Mouse (Mus musculus): Measurements from ENCODE around the gene Trem3. TPM values are rescaled to one million over a fixed set of nuclear protein-coding genes. Genes with fewer than 3 reads are reported as not detected.

The Trem3 gene
- polyA plus RNA-seq, 1 experiment from 2014 or later = not detected

DNA sequence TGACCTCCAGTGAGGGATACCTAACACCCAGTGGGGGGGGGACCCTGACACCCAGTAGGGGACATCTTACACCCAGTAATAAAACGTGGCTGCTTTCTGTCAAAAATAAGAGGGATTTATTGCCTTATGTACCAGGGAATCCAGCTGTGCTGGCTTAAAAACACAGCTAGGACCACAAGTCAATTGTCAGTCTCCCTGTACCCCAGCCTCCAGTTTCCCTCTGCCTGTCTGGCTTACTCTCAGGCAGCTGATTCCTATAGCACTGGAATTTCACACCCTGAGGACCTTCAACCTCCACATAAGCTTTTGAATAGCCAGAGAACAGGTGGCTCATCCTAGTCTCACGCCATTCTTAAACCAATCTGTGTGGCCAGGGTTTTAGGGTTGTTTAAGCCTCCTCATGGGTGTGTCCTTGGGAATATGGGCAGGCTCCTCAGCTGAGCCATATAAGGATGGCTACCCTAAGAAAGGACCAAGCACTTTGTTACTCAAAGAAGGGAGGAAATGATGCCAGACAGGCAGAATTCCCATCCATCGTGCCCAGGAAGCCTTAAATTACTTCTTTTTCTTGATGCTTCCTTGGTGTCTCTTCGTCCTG, 11.7 kb upstream of the Trem3 start:
- WGBS = 57% methylated on average over 4 of the region's 4 CpGs
- H3K9me3 ChIP-seq (ENCODE audit: control insufficient read depth, low read length) = no peaks in the 10 kb centered on the region
- H3K4me2 ChIP-seq (ENCODE audit: low read length) = no peak overlapping the region
- no peaks in the 10 kb centered on the region for H3K27me3 ChIP-seq (ENCODE audit: control insufficient read depth, insufficient read depth, low read length)
- H3K27ac ChIP-seq (replicated peaks; ENCODE audit: low read depth, low read length) = no peak overlapping the region
- no peak for ATAC-seq (ENCODE audit: low FRiP score, low TSS enrichment)
- H3K36me3 ChIP-seq (ENCODE audit: control insufficient read depth, insufficient read depth, low read length) = no peaks in the 10 kb centered on the region
- H3K4me3 ChIP-seq (replicated peaks; ENCODE audit: low read depth, low read length) = no peak overlapping the region
- H3K4me1 ChIP-seq (ENCODE audit: control insufficient read depth, insufficient read depth, low read length) = no peaks in the 10 kb centered on the region
- no peak for DNase-seq
- H3K9ac ChIP-seq (replicated peaks; ENCODE audit: low read length) = no peak overlapping the region

DNA sequence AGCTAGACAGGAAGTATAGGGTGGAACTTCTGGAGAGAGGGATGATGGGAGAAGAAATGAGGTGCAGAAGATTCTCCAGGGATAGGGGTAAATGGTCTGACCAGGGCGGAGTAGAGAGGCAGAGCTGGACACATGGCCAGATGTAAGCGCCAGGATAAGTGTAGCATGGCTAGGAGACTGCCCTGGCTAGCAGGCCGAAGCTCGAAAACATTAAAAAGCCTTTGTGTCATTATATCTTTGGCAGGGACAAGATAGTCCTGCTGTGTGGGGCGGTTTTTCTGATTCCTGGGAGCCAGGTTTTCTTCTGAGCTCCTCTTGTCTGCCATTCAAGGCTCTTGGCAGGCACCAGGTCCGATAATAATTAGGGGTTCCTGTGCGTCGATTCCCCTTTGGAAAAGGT, 10.0 kb upstream of the Trem3 start:
- no peak overlapping the region for H3K4me3 ChIP-seq (replicated peaks; ENCODE audit: low read depth, low read length)
- H3K4me2 ChIP-seq (ENCODE audit: low read length) = no peak overlapping the region
- ATAC-seq (ENCODE audit: low FRiP score, low TSS enrichment) = no peak
- H3K27ac ChIP-seq (replicated peaks; ENCODE audit: low read depth, low read length) = no peak overlapping the region
- no peaks in the 10 kb centered on the region for H3K27me3 ChIP-seq (ENCODE audit: control insufficient read depth, insufficient read depth, low read length)
- H3K9me3 ChIP-seq (ENCODE audit: control insufficient read depth, low read length) = no peaks in the 10 kb centered on the region
- 93% methylated on average over 8 of the region's 8 CpGs for WGBS
- DNase-seq = no peak
- H3K4me1 ChIP-seq (ENCODE audit: control insufficient read depth, insufficient read depth, low read length) = no peaks in the 10 kb centered on the region
- H3K36me3 ChIP-seq (ENCODE audit: control insufficient read depth, insufficient read depth, low read length) = no peaks in the 10 kb centered on the region
- no peak overlapping the region for H3K9ac ChIP-seq (replicated peaks; ENCODE audit: low read length)

DNA sequence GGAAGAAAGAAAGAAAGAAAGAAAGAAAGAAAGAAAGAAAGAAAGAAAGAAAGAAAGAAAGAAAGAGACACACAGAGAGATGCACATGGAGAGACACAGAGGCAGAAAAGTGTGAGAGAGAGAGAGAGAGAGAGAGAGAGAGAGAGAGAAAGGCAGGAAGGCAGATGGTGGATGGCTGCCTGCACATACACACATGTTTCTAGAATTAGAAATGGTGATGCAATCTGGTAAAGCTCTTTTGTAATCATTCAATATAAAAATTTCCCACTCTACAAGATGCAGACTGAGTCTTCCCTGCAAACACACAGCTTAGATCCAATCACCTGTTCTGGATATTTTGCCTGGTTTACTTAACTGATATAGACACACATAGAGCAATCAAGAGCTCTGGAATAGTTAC, 1.5 kb downstream of the Trem3 start:
- no peak overlapping the region for H3K4me3 ChIP-seq (replicated peaks; ENCODE audit: low read depth, low read length)
- ATAC-seq (ENCODE audit: low FRiP score, low TSS enrichment) (no peak), DNase-seq (no peak)
- no peaks in the 10 kb centered on the region for H3K27me3 ChIP-seq (ENCODE audit: control insufficient read depth, insufficient read depth, low read length)
- no peak overlapping the region for H3K4me2 ChIP-seq (ENCODE audit: low read length)
- no peak overlapping the region for H3K27ac ChIP-seq (replicated peaks; ENCODE audit: low read depth, low read length)
- no peak overlapping the region for H3K9ac ChIP-seq (replicated peaks; ENCODE audit: low read length)
- H3K36me3 ChIP-seq (ENCODE audit: control insufficient read depth, insufficient read depth, low read length) = no peaks in the 10 kb centered on the region
- no peaks in the 10 kb centered on the region for H3K4me1 ChIP-seq (ENCODE audit: control insufficient read depth, insufficient read depth, low read length)
- H3K9me3 ChIP-seq (ENCODE audit: control insufficient read depth, low read length) = no peaks in the 10 kb centered on the region

DNA sequence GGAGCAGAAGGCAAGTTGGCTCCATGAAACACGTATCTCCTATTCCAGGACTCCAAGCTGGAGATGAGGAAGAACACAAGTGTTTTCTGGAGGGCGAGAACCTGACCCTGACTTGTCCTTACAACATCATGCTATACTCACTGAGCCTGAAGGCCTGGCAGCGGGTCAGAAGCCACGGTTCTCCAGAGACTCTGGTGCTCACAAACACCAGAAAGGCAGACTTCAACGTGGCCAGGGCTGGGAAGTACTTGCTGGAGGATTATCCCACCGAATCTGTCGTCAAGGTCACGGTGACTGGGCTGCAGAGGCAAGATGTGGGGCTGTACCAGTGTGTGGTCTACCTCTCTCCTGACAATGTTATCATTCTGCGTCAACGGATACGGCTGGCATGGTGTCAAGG, 1.9 kb downstream of the Trem3 start:
- Histone ChIP-seq H3K9me3 (ENCODE audit: control insufficient read depth, low read length) (no peaks in the 10 kb centered on the region), H3K4me1 (ENCODE audit: control insufficient read depth, insufficient read depth, low read length) (no peaks in the 10 kb centered on the region), H3K9ac (replicated peaks; ENCODE audit: low read length) (no peak overlapping the region), H3K4me3 (replicated peaks; ENCODE audit: low read depth, low read length) (no peak overlapping the region), H3K27ac (replicated peaks; ENCODE audit: low read depth, low read length) (no peak overlapping the region), H3K4me2 (ENCODE audit: low read length) (no peak overlapping the region), H3K36me3 (ENCODE audit: control insufficient read depth, insufficient read depth, low read length) (no peaks in the 10 kb centered on the region), H3K27me3 (ENCODE audit: control insufficient read depth, insufficient read depth, low read length) (no peaks in the 10 kb centered on the region)
- WGBS = 81% methylated on average over 11 of the region's 11 CpGs
- ATAC-seq (ENCODE audit: low FRiP score, low TSS enrichment) (no peak), DNase-seq (no peak)

DNA sequence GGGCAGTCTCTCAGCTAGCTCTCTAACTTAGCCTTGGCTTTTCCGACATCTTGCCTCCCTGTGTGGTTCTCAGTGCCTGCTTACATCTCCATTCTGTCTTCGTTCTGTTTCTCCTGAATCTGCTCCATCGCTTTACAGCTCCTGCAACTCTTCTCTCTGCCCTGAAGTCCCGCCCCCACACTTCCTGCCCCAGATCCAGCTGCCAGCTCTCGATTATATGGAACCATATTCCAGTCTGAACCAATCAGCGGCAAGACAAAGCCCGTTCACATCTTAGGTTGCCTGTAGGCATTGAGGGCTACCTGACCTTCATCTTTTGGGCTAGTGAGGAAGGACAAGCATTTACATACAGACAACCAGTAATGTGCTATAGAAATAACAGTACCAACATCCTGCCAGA, 3.1 kb downstream of the Trem3 start:
- H3K9ac ChIP-seq (replicated peaks; ENCODE audit: low read length) = no peak overlapping the region
- 88% methylated on average over 7 of the region's 7 CpGs for WGBS

DNA sequence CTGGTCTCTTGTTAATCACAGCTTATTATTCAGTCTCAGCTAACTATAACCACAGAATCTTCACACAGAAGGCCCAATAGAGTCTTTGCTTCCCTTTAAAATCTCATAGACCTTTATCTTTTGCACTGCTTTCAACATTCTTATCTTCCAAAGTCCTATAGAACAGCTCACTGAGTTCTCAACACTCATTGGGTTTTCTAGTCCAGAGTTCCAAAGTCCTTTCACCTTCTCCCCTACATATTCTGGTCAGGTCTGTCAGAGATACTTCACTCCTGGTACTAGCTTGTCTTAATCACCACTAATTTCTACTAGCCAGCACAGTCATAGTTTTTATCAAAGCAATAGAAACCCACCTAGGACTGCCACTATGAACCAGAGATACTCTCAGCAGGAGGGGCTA, 9.0 kb downstream of the Trem3 start:
- Histone ChIP-seq H3K36me3 (ENCODE audit: control insufficient read depth, insufficient read depth, low read length) (no peaks in the 10 kb centered on the region), H3K4me3 (replicated peaks; ENCODE audit: low read depth, low read length) (no peak overlapping the region), H3K9ac (replicated peaks; ENCODE audit: low read length) (no peak overlapping the region), H3K4me2 (ENCODE audit: low read length) (no peak overlapping the region), H3K27ac (replicated peaks; ENCODE audit: low read depth, low read length) (no peak overlapping the region), H3K9me3 (ENCODE audit: control insufficient read depth, low read length) (peaks cover 5% of the 10 kb centered on the region; the same call in 1 of the 2 replicates), H3K27me3 (ENCODE audit: control insufficient read depth, insufficient read depth, low read length) (no peaks in the 10 kb centered on the region), H3K4me1 (ENCODE audit: control insufficient read depth, insufficient read depth, low read length) (no peaks in the 10 kb centered on the region)
- ATAC-seq (ENCODE audit: low FRiP score, low TSS enrichment) (no peak), DNase-seq (no peak)

More for the DNA sequence above, 3.1 kb downstream of the Trem3 start:
- DNase-seq (no peak), ATAC-seq (ENCODE audit: low FRiP score, low TSS enrichment) (no peak)
- Histone ChIP-seq H3K4me3 (replicated peaks; ENCODE audit: low read depth, low read length) (no peak overlapping the region), H3K4me1 (ENCODE audit: control insufficient read depth, insufficient read depth, low read length) (no peaks in the 10 kb centered on the region), H3K9me3 (ENCODE audit: control insufficient read depth, low read length) (no peaks in the 10 kb centered on the region), H3K27ac (replicated peaks; ENCODE audit: low read depth, low read length) (no peak overlapping the region), H3K36me3 (ENCODE audit: control insufficient read depth, insufficient read depth, low read length) (no peaks in the 10 kb centered on the region), H3K27me3 (ENCODE audit: control insufficient read depth, insufficient read depth, low read length) (no peaks in the 10 kb centered on the region), H3K4me2 (ENCODE audit: low read length) (no peak overlapping the region)

DNA sequence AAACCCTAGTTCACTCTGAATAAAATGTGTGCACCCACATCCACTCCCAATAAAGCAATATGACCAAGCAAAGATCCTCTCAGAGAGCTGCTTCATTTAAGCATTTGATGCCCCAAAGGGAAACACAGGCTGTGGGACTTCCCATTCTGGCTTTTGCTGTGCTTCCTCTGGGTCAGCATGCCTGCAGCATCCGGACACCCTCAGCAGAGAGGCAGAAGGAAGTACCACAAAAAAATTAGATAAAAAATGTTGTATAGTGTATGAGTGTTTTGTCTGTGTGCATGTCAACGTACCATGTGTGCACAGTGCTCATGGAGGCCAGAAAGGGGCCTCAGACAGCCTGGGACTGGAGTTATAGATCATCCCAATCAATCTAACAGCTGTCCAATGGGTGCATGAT, 14.3 kb downstream of the Trem3 start:
- Histone ChIP-seq H3K4me1 (ENCODE audit: control insufficient read depth, insufficient read depth, low read length) (no peaks in the 10 kb centered on the region), H3K36me3 (ENCODE audit: control insufficient read depth, insufficient read depth, low read length) (no peaks in the 10 kb centered on the region), H3K27ac (replicated peaks; ENCODE audit: low read depth, low read length) (no peak overlapping the region), H3K9ac (replicated peaks; ENCODE audit: low read length) (no peak overlapping the region), H3K9me3 (ENCODE audit: control insufficient read depth, low read length) (peaks cover 5% of the 10 kb centered on the region; the same call in 1 of the 2 replicates), H3K27me3 (ENCODE audit: control insufficient read depth, insufficient read depth, low read length) (no peaks in the 10 kb centered on the region), H3K4me2 (ENCODE audit: low read length) (no peak overlapping the region), H3K4me3 (replicated peaks; ENCODE audit: low read depth, low read length) (no peak overlapping the region)
- ATAC-seq (ENCODE audit: low FRiP score, low TSS enrichment) (no peak), DNase-seq (no peak)
- 85% methylated on average over 2 of the region's 2 CpGs for WGBS

DNA sequence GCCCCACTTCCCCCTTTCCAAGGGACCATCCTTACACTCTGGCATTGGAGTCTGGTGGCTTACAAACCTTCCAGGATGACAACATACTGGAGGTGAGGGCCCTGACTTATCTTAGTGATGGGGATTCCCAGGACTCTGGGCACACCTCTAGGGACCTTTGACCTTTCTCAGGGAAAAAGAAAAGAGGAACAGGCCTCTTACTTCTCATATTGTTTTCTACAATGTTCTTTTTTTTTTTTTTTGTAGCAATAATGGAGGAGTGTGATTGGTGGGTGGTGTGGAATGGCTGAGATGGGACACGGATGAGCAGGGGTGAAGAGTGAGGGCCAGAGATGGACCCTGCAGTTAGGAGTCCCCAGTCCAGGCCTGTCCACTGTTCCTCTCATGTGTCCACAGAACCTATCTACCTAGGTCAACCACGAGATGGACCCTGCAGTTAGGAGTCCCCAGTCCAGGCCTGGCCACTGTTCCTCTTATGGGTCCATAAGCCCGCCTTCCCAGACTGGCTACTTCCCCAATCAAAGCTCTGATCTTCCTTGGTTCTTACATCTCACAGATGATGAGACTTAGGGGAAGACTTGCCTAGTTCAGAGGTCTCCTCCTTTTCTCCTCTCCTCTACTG, 16.3 kb downstream of the Trem3 start, which contains the start of gene Treml4:
Gene Treml4 (plus strand): TSS at position 555 of the 622 bp plus-strand sequence.
- H3K36me3 ChIP-seq (ENCODE audit: control insufficient read depth, insufficient read depth, low read length) = no peaks in the 10 kb centered on the region
- H3K27me3 ChIP-seq (ENCODE audit: control insufficient read depth, insufficient read depth, low read length) = no peaks in the 10 kb centered on the region
- 93% methylated on average over 3 of the region's 3 CpGs for WGBS
- H3K9me3 ChIP-seq (ENCODE audit: control insufficient read depth, low read length) = peaks cover 5% of the 10 kb centered on the region; the same call in 1 of the 2 replicates
- DNase-seq (no peak), ATAC-seq (ENCODE audit: low FRiP score, low TSS enrichment) (no peak)
- no peak within 1 kb of the TSS for H3K4me3 ChIP-seq (replicated peaks; ENCODE audit: low read depth, low read length)
- H3K4me1 ChIP-seq (ENCODE audit: control insufficient read depth, insufficient read depth, low read length) = no peaks in the 10 kb centered on the region
- H3K9ac ChIP-seq (replicated peaks; ENCODE audit: low read length) = no peak within 1 kb of the TSS
- H3K4me2 ChIP-seq (ENCODE audit: low read length) = no peak within 1 kb of the TSS
- H3K27ac ChIP-seq (replicated peaks; ENCODE audit: low read depth, low read length) = no peak within 1 kb of the TSS

DNA sequence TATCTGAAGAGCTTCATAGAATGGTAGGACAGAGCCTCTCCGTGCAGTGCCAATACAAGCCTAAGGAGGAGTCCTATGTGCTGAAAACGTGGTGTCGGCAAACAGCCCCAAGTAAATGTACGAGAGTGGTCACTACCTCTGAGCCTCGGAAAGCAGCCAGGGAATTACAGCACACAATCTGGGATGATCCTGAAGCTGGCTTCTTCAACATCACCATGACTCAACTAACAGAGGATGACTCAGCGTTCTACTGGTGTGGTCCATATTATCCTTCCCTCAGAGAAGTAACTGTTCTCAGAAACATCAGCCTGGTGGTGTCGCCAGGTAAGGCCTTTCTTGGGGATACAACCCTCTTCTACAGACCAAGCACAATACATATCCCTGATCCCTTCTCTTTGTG, 17.1 kb downstream of the Trem3 start:
- no peak overlapping the region for H3K27ac ChIP-seq (replicated peaks; ENCODE audit: low read depth, low read length)

More for the DNA sequence above, 17.1 kb downstream of the Trem3 start:
- H3K9ac ChIP-seq (replicated peaks; ENCODE audit: low read length) = no peak overlapping the region
- 91% methylated on average over 7 of the region's 7 CpGs for WGBS
- no peak overlapping the region for H3K4me3 ChIP-seq (replicated peaks; ENCODE audit: low read depth, low read length)
- no peaks in the 10 kb centered on the region for H3K4me1 ChIP-seq (ENCODE audit: control insufficient read depth, insufficient read depth, low read length)
- H3K27me3 ChIP-seq (ENCODE audit: control insufficient read depth, insufficient read depth, low read length) = no peaks in the 10 kb centered on the region
- H3K4me2 ChIP-seq (ENCODE audit: low read length) = no peak overlapping the region
- DNase-seq (no peak), ATAC-seq (ENCODE audit: low FRiP score, low TSS enrichment) (no peak)
- no peaks in the 10 kb centered on the region for H3K36me3 ChIP-seq (ENCODE audit: control insufficient read depth, insufficient read depth, low read length)
- no peaks in the 10 kb centered on the region; the same call in 1 of the 2 replicates for H3K9me3 ChIP-seq (ENCODE audit: control insufficient read depth, low read length)

Data from midbrain, embryonic 14.5 days (tissue).